Mouse (Mus musculus) embryo, embryonic 11 days (tissue): ENCODE results near the gene Shank2.

Experiments used
- DNase-seq: peaks from one replicate; pipeline ENCODE4 v3.0.0-alpha.2; 2015

Shank2 gene

GRCm38 (mm10) chr7:144174329-144174728 lies 172.6 kb downstream of the Shank2 start:
- DNase-seq, result no peak

DNA sequence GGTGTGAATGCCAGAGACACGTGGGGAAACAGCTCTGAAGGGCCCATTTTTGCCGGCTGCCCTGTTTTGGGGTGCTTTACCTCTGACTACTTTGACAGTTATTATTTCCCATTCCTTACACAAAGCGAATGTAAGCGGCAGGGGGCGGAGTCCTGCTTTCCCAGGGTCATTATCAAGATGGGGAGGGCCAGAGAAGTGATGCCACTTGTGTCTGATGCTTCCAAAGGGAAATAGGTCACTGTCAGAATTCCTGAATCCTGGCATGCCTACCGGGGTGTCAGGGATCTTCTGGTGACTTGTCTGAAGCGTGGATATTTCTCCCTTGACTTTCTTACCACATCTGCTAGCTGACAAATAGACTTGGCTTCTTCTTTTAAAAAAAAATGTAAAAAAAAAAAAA lies 173.3 kb downstream of the Shank2 start:
- no peak for DNase-seq

DNA sequence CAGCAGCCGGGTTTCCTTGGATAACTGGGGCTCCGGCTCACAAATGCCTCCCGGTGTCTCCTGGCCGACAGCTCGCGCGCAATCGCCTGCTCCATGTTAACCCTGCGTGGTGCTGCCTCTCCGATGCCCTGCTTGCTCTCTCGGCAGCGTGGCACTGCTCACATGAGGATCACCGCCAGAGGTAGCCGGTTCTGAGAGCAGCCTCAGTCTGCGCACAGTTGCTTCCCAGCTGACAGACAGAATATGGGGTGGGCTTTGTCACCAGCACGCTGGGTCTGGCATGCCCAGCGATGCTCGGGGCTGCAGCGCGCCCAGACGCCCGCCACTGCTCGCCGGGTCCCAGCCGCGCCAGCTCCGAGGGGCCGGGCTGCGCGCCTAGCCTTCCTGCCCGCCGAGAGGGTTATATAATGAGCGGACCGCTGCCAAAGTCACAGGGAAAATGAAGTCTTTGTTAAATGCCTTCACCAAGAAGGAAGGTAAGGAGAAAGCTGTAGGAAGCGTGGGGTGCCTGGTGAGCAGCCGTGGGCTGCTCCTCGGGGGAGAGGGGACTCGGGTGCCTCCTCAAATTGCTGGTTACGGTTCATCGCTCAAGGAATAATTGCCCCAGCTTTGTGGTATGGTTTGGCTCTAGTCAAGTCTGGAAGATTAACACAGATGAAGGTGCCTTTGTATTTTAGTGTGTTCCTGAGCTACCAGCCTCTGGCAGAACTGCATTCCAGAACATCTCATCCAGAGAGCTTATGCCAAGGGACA lies 173.9 kb downstream of the Shank2 start:
- DNase-seq, result peak; percentile 47

DNA sequence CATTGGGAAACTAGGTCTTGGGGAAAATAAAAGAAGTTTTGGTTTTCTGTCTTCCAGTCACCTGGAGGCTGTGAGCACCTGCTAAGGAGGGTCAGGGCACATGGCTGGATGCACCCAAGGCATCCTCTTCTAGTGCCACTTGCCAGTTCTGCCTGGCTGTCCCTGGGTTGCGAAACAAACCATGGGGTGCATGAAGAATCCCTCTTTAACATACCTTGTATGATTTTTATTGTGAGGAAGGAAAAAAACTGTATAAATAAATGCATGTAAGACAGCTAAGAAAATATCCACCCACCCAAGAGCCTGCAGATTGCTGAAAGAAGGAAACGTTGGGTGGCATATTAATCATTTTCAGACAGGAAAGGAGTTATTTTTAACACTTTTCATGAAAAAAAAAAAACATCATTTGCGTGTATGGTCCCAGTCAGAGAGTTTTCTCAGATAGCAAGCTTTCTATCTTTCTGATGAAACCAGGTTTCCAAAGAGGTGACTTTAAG lies 174.6 kb downstream of the Shank2 start:
- no peak for DNase-seq

DNA sequence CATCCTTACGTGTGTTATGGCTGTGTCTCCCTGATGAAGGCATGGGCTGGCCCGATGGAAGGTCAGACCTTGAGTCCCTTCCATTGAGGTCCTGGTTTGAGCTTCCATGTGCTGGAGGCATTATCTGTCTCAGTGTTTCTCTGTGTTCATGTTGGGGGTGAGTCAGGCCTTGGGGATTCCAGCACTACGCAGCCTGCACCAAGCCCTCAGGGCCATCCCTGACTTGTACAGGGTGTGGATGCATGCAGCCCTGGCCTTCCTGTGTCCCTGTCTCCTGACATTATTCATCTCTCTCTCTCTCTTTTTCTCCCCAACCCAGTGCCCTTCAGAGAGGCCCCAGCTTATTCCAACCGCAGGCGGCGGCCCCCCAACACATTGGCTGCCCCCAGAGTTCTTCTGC lies 177.7 kb downstream of the Shank2 start:
- no peak for DNase-seq

GRCm38 (mm10) chr7:144180885-144181284 lies 179.2 kb downstream of the Shank2 start:
- peak; percentile 79 for DNase-seq

DNA sequence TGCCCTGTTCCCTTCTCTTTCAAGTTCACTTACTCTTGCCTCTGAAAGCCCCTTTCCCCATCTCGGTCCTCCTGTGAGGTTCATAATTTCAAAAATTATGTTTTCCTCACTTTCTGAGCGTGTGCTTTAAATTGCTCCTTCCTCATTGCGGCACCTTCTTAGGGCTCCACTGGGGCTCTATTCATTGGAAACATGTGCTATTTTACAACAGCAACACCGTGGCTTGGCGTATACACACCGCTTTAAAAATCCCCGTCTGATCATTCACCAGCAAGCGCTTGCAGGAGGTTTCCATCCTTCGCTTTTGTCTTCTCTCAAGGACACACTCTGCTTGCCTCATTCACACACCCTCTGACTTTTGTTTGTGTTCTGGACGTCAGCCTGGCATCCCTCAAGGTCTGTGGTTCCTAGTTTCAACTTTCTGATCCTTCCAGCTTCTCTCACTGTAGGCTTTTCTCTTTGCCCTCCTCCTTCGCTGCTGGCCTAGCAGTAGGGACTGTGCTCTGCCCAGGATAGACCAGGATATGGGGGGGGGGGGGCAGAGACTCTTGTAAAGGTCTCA lies 186.2 kb downstream of the Shank2 start:
- no peak for DNase-seq

- DNase-seq, result no peak
These were observed 187.7 kb downstream of the Shank2 start for GRCm38 (mm10) chr7:144189446-144189845.

DNA sequence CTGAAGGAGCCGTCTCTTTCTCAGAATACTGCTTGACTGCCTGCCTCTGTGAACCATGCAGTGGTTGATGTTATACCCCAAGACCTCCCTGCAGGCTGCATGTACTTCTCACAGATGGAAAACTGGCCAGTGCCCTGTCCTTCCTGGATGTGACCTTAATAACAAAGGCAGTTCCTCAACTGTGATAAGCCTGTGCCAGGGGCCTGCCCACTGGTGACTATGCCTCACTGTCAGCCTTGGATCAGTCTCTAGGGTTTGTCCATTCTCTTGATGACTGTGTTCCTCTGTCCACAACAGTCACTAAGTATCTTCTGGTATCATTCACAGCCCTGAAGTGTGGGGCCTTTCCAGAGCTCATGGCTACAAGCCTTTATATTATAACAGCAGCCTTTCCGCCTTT lies 196.8 kb downstream of the Shank2 start:
- DNase-seq, result no peak

- no peak for DNase-seq
These were observed 200.4 kb downstream of the Shank2 start for GRCm38 (mm10) chr7:144202017-144202682.

DNA sequence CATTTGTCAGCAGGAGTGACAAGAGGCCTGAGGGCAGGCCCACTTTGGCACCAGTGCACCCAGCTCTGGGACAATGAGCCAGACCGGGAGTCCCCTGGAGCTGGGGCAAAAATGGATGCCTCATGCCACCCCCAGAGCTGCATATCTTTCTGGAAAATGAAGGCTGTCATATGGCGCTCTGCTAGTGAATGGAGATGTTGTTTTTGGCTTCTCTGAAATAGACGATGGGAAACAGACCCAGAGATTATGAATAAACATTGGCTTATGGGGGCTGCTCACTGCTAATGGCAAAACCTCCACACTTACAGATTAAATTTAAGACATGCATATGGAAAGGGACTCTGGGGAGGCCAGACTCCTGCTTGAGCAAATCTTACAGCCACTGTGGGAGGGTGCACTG lies 202.6 kb downstream of the Shank2 start:
- DNase-seq, result no peak

GRCm38 (mm10) chr7:144205161-144205560 lies 203.4 kb downstream of the Shank2 start:
- DNase-seq, result no peak

GRCm38 (mm10) chr7:144205837-144206236 lies 204.1 kb downstream of the Shank2 start:
- no peak for DNase-seq

DNA sequence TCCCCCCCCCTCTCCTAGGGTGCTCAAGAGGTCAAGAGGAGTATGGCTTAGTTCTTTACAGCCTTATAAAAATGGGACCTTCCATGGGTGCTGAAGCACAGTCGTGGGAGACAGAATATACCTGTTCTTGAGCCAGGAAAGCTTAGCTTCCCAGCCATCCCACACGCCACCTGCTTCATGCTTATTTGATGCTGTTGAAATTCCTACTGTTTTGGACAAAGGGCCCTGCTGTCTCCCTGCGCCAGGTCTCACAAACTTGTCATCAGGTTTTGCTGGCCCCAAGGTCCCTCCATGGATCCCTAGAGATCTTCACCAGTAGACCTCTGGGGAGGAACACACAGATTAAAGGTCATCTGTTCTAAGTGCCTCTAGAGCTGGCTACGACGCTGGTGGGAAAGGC lies 204.5 kb downstream of the Shank2 start:
- no peak for DNase-seq

DNA sequence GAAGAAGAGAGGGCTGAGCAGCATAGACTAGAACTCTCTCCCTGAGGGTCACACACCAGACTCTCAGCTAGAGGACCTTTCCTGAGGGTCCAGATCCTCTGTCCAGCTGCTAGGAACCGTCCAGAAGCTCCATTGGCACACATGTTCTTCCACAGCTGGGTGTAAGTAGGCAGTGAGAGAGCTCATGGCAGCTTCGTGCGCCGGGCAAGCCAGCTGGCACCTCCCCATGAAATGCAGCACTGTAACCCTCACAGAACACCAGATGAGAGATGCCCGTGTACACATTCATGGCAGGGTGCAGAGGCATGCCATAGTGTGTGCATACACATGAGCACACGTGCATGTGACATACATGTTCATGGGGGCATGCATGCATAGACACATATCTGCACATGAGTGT lies 205.4 kb downstream of the Shank2 start:
- no peak for DNase-seq

DNA sequence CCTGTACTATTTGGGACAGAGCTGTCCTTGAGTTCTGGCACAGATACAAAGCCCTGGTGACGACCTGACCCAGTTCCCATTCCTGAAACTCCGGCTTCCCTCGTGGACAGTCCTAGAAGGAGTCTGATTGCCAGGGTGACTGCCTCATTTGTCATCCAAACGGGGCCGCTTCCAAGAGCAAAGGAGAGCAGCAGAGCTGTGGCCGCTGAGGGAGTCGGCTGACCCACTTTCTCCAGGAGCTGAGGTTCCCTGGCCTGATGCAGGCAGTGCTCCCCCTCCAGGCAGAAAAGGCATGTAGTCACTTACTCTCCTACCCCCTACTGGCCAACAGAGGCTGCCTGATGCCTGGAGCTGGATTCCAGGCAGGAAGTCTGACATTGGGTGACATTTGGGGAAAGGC lies 206.1 kb downstream of the Shank2 start:
- peak; percentile 72 for DNase-seq

- no peak for DNase-seq
These were observed 206.9 kb downstream of the Shank2 start for GRCm38 (mm10) chr7:144208628-144209027.

DNA sequence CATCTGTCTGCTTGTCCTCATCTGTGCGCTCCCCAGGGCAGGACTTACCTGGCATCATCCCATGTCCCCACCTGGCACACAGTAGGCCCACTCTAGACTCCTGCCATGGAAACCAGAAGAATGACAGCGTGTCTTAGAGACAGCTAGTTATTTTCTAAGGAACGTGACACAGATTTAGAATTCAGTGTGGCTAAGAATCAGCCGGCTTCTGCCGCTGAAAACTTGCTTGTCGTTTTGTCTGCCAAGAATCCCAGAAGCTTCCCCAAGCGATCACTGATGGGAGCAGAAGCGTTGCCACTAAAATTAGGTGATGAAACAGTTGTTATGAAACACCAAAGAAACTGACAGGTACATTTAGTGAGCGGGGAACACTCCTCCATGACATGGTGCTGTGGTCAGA lies 208.8 kb downstream of the Shank2 start:
- DNase-seq, result no peak

GRCm38 (mm10) chr7:144212694-144213093 lies 211.0 kb downstream of the Shank2 start:
- DNase-seq, result no peak

GRCm38 (mm10) chr7:144217192-144217591 lies 215.5 kb downstream of the Shank2 start:
- peak; percentile 79 for DNase-seq

GRCm38 (mm10) chr7:144228683-144229082 lies 227.0 kb downstream of the Shank2 start:
- no peak for DNase-seq

GRCm38 (mm10) chr7:144229421-144229820 lies 227.7 kb downstream of the Shank2 start:
- DNase-seq, result no peak

- no peak for DNase-seq
These were observed 230.5 kb downstream of the Shank2 start for GRCm38 (mm10) chr7:144232132-144232706.

DNA sequence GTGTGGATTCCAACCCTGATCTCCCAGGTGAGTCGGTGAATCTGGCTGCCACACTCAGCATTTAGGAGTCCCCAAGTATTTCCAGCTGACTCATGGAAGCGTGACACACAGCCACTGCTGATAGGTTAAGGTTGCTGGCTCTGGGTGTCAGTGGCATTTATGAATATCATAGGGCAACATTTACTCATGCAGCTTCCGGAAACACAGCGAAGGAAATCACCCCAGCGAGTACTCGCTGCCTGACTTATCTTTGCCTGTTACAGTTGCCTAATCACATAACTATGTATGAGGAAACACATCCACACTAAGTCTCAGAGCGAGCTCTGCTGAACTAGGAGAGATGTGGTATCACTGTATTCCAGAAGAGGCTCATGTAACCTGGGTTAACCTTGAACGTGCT lies 231.8 kb downstream of the Shank2 start:
- no peak for DNase-seq
